ENCODE assay signal across 31 mouse cellular contexts in genomic region chr17:25290411-25290810, GRCm38 (mm10). TPM values are rescaled to one million over a fixed set of nuclear protein-coding genes. Genes with fewer than 3 reads are reported as not detected.
A peak's percentile ranks its signal among the peaks of the same experiment; 100 is the strongest.
DNase-seq lines count a peak whose midpoint lies in the region; ATAC-seq and TF ChIP-seq lines count a peak whose summit lies in the region.
"Had no signal": no experiment of that assay in that cellular context is flagged by ENCODE, and none has a peak within 500 bp of the region (broad histone marks: within the 10 kb centered on the region; RNA-seq: fewer than 3 reads in every experiment).

No protein-coding gene starts in this region.

- no peak overlapping the region for H3K27ac ChIP-seq in hindbrain, postnatal 0 days
- H3K27ac ChIP-seq in hindbrain, embryonic 14.5 days = no peak overlapping the region
- no peak overlapping the region for H3K27ac ChIP-seq in liver, embryonic 13.5 days
- H3K27ac ChIP-seq: embryonic facial prominence, embryonic 15.5 days; forebrain, embryonic 10.5 days; gastrocnemius, adult 2 months; heart, embryonic 10.5 days; limb, embryonic 13.5 days; midbrain, embryonic 15.5 days; neural tube, embryonic 12.5 days had no signal

- no peaks in the 10 kb centered on the region for H3K27me3 ChIP-seq in hindbrain, postnatal 0 days (ENCODE audit: insufficient read depth, low read length)
- H3K27me3 ChIP-seq in hindbrain, embryonic 14.5 days (ENCODE audit: control insufficient read depth, insufficient read depth, low read length) = no peaks in the 10 kb centered on the region
- peaks cover 7% of the 10 kb centered on the region; the same call in 1 of the 2 replicates for H3K27me3 ChIP-seq in liver, embryonic 13.5 days
- H3K27me3 ChIP-seq: midbrain, embryonic 15.5 days; neural tube, embryonic 12.5 days had no signal

- DNase-seq in hindbrain, postnatal 0 days (ENCODE audit: low spot score) = no peak
- DNase-seq in hindbrain, embryonic 14.5 days (ENCODE audit: low spot score) = no peak
- DNase-seq in liver, embryonic 13.5 days = no peak
- DNase-seq in liver = no peak
- no peak for DNase-seq in frontal cortex, postnatal 25 days (ENCODE audit: low spot score in 2 of 2)
- DNase-seq in kidney, adult 9 months = no peak
- DNase-seq: adrenal gland, postnatal 14 days; cerebellum, adult 2 months; cerebellum, postnatal 25 days; gastrocnemius, adult 2 months; kidney, adult 11 months; kidney, postnatal 25 days; lung, adult 18-20 months; lung, postnatal 36 days; right cerebral cortex, postnatal 14 days; spleen, adult 18-20 months had no signal

- 25% methylated on average over 4 of the region's 4 CpGs for WGBS in hindbrain, postnatal 0 days
- WGBS in hindbrain, embryonic 14.5 days = 33% methylated on average over 4 of the region's 4 CpGs
- WGBS in liver, embryonic 13.5 days (ENCODE audit: insufficient replicate concordance) = 27% methylated on average over 4 of the region's 4 CpGs

- no peak overlapping the region for H3K9ac ChIP-seq in hindbrain, postnatal 0 days (replicated peaks; ENCODE audit: low read length)
- no peak overlapping the region for H3K9ac ChIP-seq in hindbrain, embryonic 14.5 days
- no peak overlapping the region for H3K9ac ChIP-seq in liver, embryonic 13.5 days
- H3K9ac ChIP-seq: embryonic facial prominence, embryonic 15.5 days; limb, embryonic 13.5 days; midbrain, embryonic 15.5 days; neural tube, embryonic 12.5 days had no signal

- no peaks in the 10 kb centered on the region for H3K36me3 ChIP-seq in hindbrain, postnatal 0 days (ENCODE audit: insufficient read depth, low read length)
- H3K36me3 ChIP-seq in hindbrain, embryonic 14.5 days (replicated peaks; ENCODE audit: control insufficient read depth, insufficient read depth) = no peaks in the 10 kb centered on the region
- no peaks in the 10 kb centered on the region for H3K36me3 ChIP-seq in liver, embryonic 13.5 days
- H3K36me3 ChIP-seq: embryonic facial prominence, embryonic 15.5 days; forebrain, embryonic 10.5 days; heart, embryonic 10.5 days; limb, embryonic 13.5 days; midbrain, embryonic 15.5 days; neural tube, embryonic 12.5 days had no signal

- no peaks in the 10 kb centered on the region for H3K9me3 ChIP-seq in hindbrain, postnatal 0 days (ENCODE audit: low read length)
- no peaks in the 10 kb centered on the region for H3K9me3 ChIP-seq in hindbrain, embryonic 14.5 days (ENCODE audit: control insufficient read depth, low read length)
- no peaks in the 10 kb centered on the region for H3K9me3 ChIP-seq in liver, embryonic 13.5 days (replicated peaks)
- H3K9me3 ChIP-seq: embryonic facial prominence, embryonic 15.5 days; forebrain, embryonic 10.5 days; heart, embryonic 10.5 days; limb, embryonic 13.5 days; midbrain, embryonic 15.5 days; neural tube, embryonic 12.5 days had no signal

- no peak for ATAC-seq in hindbrain, postnatal 0 days
- no peak for ATAC-seq in hindbrain, embryonic 14.5 days (ENCODE audit: low FRiP score)
- ATAC-seq in liver, embryonic 13.5 days (ENCODE audit: low read depth) = peak; percentile 20; the same call in 1 of the 2 replicates
- ATAC-seq in common myeloid progenitor, adult 5-6 weeks (replicated peaks; ENCODE audit: low read depth, poor library complexity, severe bottlenecking) = 0 out of 2 replicates have a peak, but pooled peaks have one; percentile 36
- ATAC-seq: hindbrain, embryonic 16.5 days; midbrain, embryonic 15.5 days had no signal

- no peak overlapping the region for H3K4me3 ChIP-seq in hindbrain, postnatal 0 days (ENCODE audit: low read length)
- no peak overlapping the region for H3K4me3 ChIP-seq in hindbrain, embryonic 14.5 days (replicated peaks; ENCODE audit: low read length)
- H3K4me3 ChIP-seq in liver, embryonic 13.5 days (replicated peaks) = no peak overlapping the region
- H3K4me3 ChIP-seq: embryonic facial prominence, embryonic 15.5 days; forebrain, embryonic 10.5 days; gastrocnemius, adult 2 months; heart, embryonic 10.5 days; limb, embryonic 13.5 days; midbrain, embryonic 15.5 days; neural tube, embryonic 12.5 days had no signal

- no peak overlapping the region for H3K4me2 ChIP-seq in hindbrain, postnatal 0 days (ENCODE audit: low read depth, low read length)
- no peak overlapping the region for H3K4me2 ChIP-seq in hindbrain, embryonic 14.5 days (replicated peaks)
- H3K4me2 ChIP-seq in liver, embryonic 13.5 days = no peak overlapping the region
- H3K4me2 ChIP-seq: embryonic facial prominence, embryonic 15.5 days; limb, embryonic 13.5 days; midbrain, embryonic 15.5 days; neural tube, embryonic 12.5 days had no signal

- peak; percentile 17; the same call in 1 of the 2 replicates for TF ChIP-seq CTCF in hindbrain, postnatal 0 days (IDR thresholded peaks at IDR 0.05; ENCODE audit: low read depth)

- no peaks in the 10 kb centered on the region for H3K4me1 ChIP-seq in hindbrain, postnatal 0 days (ENCODE audit: insufficient read depth, low read length)
- H3K4me1 ChIP-seq in hindbrain, embryonic 14.5 days (replicated peaks; ENCODE audit: control insufficient read depth, insufficient read depth, low read length) = no peaks in the 10 kb centered on the region
- peaks cover 3% of the 10 kb centered on the region; the same call in 1 of the 2 replicates for H3K4me1 ChIP-seq in liver, embryonic 13.5 days (replicated peaks)
- H3K4me1 ChIP-seq: embryonic facial prominence, embryonic 15.5 days; forebrain, embryonic 10.5 days; limb, embryonic 13.5 days; midbrain, embryonic 15.5 days; neural tube, embryonic 12.5 days had no signal

RNA-seq across cellular contexts. Expression of gene Prss34, which starts 7.8 kb away (rescaled TPM):
- total RNA-seq in hindbrain, postnatal 0 days (2014; rRNA removed) = not detected in 2 replicates
- not detected in 2 replicates for polyA plus RNA-seq in hindbrain, postnatal 0 days (2015; fragmentation: Nextera tagmentation; extraction: Ambion mirVana)
- not detected in 2 replicates for polyA plus RNA-seq in hindbrain, embryonic 14.5 days (2014; fragmentation: Nextera tagmentation; extraction: Ambion mirVana)
- 0.82 and 1.2 TPM in 2 replicates for polyA plus RNA-seq in liver, embryonic 13.5 days (2015; fragmentation: Nextera tagmentation; extraction: Ambion mirVana)
- total RNA-seq in common myeloid progenitor, adult 5-6 weeks (2017) = 1.2 and 1.5 TPM in 2 replicates
- total RNA-seq: layer of hippocampus, adult 8-10 months; left cerebral cortex, postnatal 25 days had no signal
- polyA plus RNA-seq: cerebellum, adult 2 months; forebrain, embryonic 10.5 days; heart, embryonic 10.5 days; hindbrain, embryonic 16.5 days; midbrain, embryonic 15.5 days; neural tube, embryonic 12.5 days had no signal

RNA-seq across cellular contexts. Expression of gene Ube2i, which starts 16.0 kb away (rescaled TPM):
- 340 and 377 TPM in 2 replicates for total RNA-seq in hindbrain, postnatal 0 days (2014; rRNA removed)
- 372 and 390 TPM in 2 replicates for polyA plus RNA-seq in hindbrain, postnatal 0 days (2015; fragmentation: Nextera tagmentation; extraction: Ambion mirVana)
- polyA plus RNA-seq in hindbrain, embryonic 14.5 days (2014; fragmentation: Nextera tagmentation; extraction: Ambion mirVana) = 430 and 441 TPM in 2 replicates
- 333 and 391 TPM in 2 replicates for polyA plus RNA-seq in liver, embryonic 13.5 days (2015; fragmentation: Nextera tagmentation; extraction: Ambion mirVana)
- 313 and 322 TPM in 2 replicates for total RNA-seq in common myeloid progenitor, adult 5-6 weeks (2017)

RNA-seq across cellular contexts. Expression of gene Prss28, which starts 18.0 kb away (rescaled TPM):
- not detected in 2 replicates for total RNA-seq in hindbrain, postnatal 0 days (2014; rRNA removed)
- polyA plus RNA-seq in hindbrain, postnatal 0 days (2015; fragmentation: Nextera tagmentation; extraction: Ambion mirVana) = not detected in 2 replicates
- polyA plus RNA-seq in hindbrain, embryonic 14.5 days (2014; fragmentation: Nextera tagmentation; extraction: Ambion mirVana) = not detected in 2 replicates
- not detected in 2 replicates for polyA plus RNA-seq in liver, embryonic 13.5 days (2015; fragmentation: Nextera tagmentation; extraction: Ambion mirVana)
- not detected in 2 replicates for total RNA-seq in common myeloid progenitor, adult 5-6 weeks (2017)
- total RNA-seq: adrenal gland, postnatal 14 days; gastrocnemius, adult 2 months; hematopoietic stem cell, adult 5-6 weeks; layer of hippocampus, adult 8-10 months; left cerebral cortex, postnatal 25 days had no signal
- polyA plus RNA-seq: cerebellum, adult 2 months; embryonic facial prominence, embryonic 15.5 days; forebrain, embryonic 10.5 days; gonadal fat pad, adult 2 months; heart, embryonic 10.5 days; heart, embryonic 16.5 days; hindbrain, embryonic 16.5 days; limb, embryonic 13.5 days; midbrain, embryonic 15.5 days; neural tube, embryonic 12.5 days; testis, adult 2 months; urinary bladder, adult 2 months had no signal

RNA-seq across cellular contexts. Expression of gene Prss29, which starts 28.0 kb away (rescaled TPM):
- not detected in 2 replicates for total RNA-seq in hindbrain, postnatal 0 days (2014; rRNA removed)
- polyA plus RNA-seq in hindbrain, postnatal 0 days (2015; fragmentation: Nextera tagmentation; extraction: Ambion mirVana) = not detected in 2 replicates
- polyA plus RNA-seq in hindbrain, embryonic 14.5 days (2014; fragmentation: Nextera tagmentation; extraction: Ambion mirVana) = not detected in 2 replicates
- polyA plus RNA-seq in liver, embryonic 13.5 days (2015; fragmentation: Nextera tagmentation; extraction: Ambion mirVana) = not detected in 2 replicates
- not detected in 2 replicates for total RNA-seq in common myeloid progenitor, adult 5-6 weeks (2017)
- total RNA-seq: adrenal gland, postnatal 14 days; gastrocnemius, adult 2 months; hematopoietic stem cell, adult 5-6 weeks; layer of hippocampus, adult 8-10 months; left cerebral cortex, postnatal 25 days had no signal
- polyA plus RNA-seq: cerebellum, adult 2 months; embryonic facial prominence, embryonic 15.5 days; forebrain, embryonic 10.5 days; heart, embryonic 10.5 days; heart, embryonic 16.5 days; hindbrain, embryonic 16.5 days; limb, embryonic 13.5 days; midbrain, embryonic 15.5 days; neural tube, embryonic 12.5 days; testis, adult 2 months; urinary bladder, adult 2 months had no signal

RNA-seq across cellular contexts. Expression of gene Baiap3, which starts 34.2 kb away (rescaled TPM):
- 64.0 and 79.3 TPM in 2 replicates for total RNA-seq in hindbrain, postnatal 0 days (2014; rRNA removed)
- 27.3 and 27.8 TPM in 2 replicates for polyA plus RNA-seq in hindbrain, postnatal 0 days (2015; fragmentation: Nextera tagmentation; extraction: Ambion mirVana)
- 10.8 and 15.9 TPM in 2 replicates for polyA plus RNA-seq in hindbrain, embryonic 14.5 days (2014; fragmentation: Nextera tagmentation; extraction: Ambion mirVana)
- polyA plus RNA-seq in liver, embryonic 13.5 days (2015; fragmentation: Nextera tagmentation; extraction: Ambion mirVana) = 0.12 and 0.25 TPM in 2 replicates
- total RNA-seq in common myeloid progenitor, adult 5-6 weeks (2017) = 0.59 and 2.6 TPM in 2 replicates

Comparison
In these comparisons a context has a peak if more than half of its experiments do, and no peak if none do; other contexts are left out.
1. ATAC-seq: peak in liver, embryonic 13.5 days (single experiment) and common myeloid progenitor, adult 5-6 weeks (single experiment); none in hindbrain, postnatal 0 days (single experiment) and hindbrain, embryonic 14.5 days (single experiment).